Mouse (Mus musculus): Measurements from ENCODE around the gene Cmtm8.

Cmtm8 gene

GRCm38 (mm10) chr9:114751582-114751981 is 92.4 kb downstream of the Cmtm8 start:
- DNase-seq, result no peak

DNA sequence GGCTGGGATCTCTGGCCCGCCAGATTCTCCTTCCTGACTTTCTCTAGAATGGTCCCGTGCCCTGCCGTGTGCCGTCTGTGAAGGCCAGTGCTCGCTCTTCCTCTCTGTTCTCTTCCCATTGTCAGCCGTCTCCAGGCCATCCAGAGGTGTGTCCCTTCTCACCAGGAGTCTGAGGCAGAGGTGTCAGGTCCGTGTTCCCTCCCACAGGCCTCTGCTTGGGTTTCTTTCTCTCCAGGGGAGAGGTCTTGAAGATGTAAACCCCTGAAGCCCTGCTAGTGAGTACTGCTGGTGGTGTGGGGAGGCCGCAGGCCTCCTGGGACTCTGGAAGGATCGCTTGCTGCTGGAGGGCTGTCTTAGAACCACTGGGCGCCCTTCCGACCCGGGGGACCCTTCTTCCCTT is 96.5 kb downstream of the Cmtm8 start:
- no peak for DNase-seq

GRCm38 (mm10) chr9:114747012-114747411 is 96.9 kb downstream of the Cmtm8 start:
- no peak for DNase-seq

- no peak for DNase-seq
These were observed 98.3 kb downstream of the Cmtm8 start for GRCm38 (mm10) chr9:114745654-114746053.

- DNase-seq, result no peak
These were observed 98.8 kb downstream of the Cmtm8 start for GRCm38 (mm10) chr9:114745163-114745562.

GRCm38 (mm10) chr9:114742731-114743130 is 101.2 kb downstream of the Cmtm8 start:
- DNase-seq, result no peak

GRCm38 (mm10) chr9:114740336-114740735 is 103.6 kb downstream of the Cmtm8 start:
- DNase-seq, result no peak
